Mouse (Mus musculus) large intestine, adult 2 months (tissue): ENCODE results near the gene Tep1. TPM values are rescaled to one million over a fixed set of nuclear protein-coding genes. Genes with fewer than 3 reads are reported as not detected.
"Not testable (repeated sequence)": the region's sequence is repeated elsewhere in the genome, so short reads cannot be mapped to it uniquely, and the experiment has no call there.

Source experiments
- DNase-seq: peaks from one replicate; pipeline ENCODE4 v3.0.0-alpha.2; 2012; ENCODE audit warnings: low read depth, low spot score
- WGBS: fragments of 180-500 bp; shearing (Covaris S2); methylation state at CpG from one replicate; pipeline ENCODE4 v1.1.7; 2018; 5-methylcytosine and 5-hydroxymethylcytosine counted together
- polyA plus RNA-seq: library from polyadenylated mRNA; depleted of rRNA; stranded (reverse); fragments of >200 nt; gene quantifications from 2 replicates; pipeline ENCODE4 v1.2.3, GENCODE M21; 2012; rRNA removed

The Tep1 gene
- 68.7 and 104 TPM in 2 replicates for polyA plus RNA-seq

DNA sequence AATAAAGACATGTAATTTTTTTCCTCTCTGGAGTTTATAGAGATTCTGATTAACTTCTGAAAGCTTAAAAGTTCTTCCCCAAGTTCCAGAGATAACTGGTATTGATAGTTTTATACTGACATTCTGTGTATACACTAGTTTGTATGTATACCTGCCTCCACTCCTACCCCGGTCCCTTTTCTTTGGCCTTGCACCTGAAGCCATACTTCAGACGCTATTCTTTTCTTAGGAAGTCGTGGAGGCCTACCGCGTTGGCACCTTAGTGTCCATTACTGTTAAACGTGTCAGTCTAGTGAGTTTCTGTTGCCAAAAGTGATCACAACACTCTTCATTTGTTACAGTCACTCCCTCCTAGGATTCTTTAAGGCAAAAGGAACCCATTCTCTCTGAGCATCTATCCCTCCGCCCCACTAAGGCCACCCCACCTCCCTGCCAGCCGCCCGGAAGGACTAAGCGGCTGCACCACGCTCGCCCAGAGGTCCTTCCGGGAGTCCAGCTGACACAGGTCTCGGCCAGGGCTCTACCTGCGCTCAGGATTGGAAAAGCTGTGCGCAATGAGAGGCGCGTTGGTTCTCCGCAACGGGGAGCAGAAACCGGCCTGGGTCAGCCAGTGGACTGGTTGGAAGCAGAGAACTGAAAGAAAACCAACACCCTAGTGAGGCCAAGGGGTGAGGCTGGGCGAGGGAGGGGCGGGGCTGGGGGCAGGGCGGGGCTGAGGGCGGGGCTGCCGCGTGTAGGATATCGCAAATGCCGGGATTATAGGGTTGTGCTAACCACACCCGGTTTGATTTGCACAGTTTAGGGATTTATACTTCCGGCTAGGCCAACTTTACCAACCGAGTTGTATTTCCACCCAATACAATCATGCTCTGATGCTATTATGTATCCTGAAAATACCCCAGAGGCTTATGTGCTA, at the start of gene Tep1:
Gene Tep1 (minus strand): TSS at position 672 of the 916 bp plus-strand sequence.
- DNase-seq = no peak
- 3% methylated on average over 32 of the region's 32 CpGs for WGBS

GRCm38 (mm10) chr14:50911356-50911755, 41.0 kb upstream of the Tep1 start:
- WGBS = 66% methylated on average over 3 of the region's 3 CpGs
- DNase-seq = no peak

GRCm38 (mm10) chr14:50908126-50908525, 37.8 kb upstream of the Tep1 start:
- DNase-seq = no peak
- WGBS = 59% methylated on average over 4 of the region's 4 CpGs

GRCm38 (mm10) chr14:50905327-50905726, 35.0 kb upstream of the Tep1 start:
- DNase-seq = not testable (repeated sequence)

DNA sequence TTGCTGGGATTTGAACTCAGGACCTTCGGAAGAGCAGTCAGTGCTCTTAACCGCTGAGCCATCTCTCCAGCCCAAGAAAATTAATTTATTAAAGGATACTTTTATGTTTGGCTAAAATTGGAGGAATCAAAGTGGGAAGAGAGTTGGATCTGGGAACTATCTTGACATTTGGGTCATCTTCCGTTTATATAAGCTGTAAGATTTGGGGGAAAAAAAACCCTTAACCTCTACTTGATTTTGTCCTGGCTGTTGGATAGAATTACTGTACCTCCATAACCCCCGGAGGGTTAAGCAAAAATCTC, 34.4 kb upstream of the Tep1 start:
- WGBS = 93% methylated on average over 4 of the region's 4 CpGs

DNA sequence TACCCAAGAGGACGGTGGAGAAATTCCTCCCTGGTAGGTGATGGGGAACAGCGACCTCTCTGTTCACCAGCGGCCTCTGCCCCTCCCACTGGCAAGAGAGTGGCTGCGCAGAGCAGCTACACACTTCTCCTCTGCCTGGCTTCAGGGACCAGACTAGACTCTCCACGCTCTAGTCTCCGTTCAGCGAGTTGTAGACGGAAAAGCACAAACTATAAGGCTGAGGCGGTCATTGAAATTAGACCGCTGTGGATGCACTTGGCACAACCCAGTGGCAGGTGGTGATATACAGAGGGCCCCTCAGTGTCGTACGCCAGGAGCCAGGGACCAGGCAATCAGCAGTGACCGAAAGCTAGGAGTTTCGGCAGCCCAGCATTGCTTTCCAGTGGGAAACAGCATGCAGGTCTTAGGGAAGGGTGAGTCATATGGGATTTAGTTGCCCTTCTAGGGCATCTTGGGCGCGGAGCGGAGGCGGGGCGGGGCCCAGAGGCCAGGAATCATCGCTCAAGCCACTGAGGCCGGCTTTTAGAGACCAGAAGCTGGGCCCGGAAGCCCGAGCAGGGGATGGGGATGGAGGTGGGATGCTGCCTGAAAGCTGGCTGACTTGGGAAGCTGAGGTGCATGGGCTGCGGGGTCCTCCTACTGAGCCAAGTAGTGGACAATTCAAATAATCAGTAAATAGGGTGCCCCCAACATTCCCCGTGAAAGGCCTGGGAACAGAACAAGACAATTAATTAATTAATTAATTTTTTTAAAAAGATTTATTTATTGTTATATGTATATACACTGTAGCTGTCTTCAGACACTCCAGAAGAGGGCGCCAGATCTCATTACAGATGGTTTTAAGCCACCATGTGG, 33.8 kb upstream of the Tep1 start:
- DNase-seq = no peak

More for the DNA sequence above, 34.4 kb upstream of the Tep1 start:
- DNase-seq = no peak

DNA sequence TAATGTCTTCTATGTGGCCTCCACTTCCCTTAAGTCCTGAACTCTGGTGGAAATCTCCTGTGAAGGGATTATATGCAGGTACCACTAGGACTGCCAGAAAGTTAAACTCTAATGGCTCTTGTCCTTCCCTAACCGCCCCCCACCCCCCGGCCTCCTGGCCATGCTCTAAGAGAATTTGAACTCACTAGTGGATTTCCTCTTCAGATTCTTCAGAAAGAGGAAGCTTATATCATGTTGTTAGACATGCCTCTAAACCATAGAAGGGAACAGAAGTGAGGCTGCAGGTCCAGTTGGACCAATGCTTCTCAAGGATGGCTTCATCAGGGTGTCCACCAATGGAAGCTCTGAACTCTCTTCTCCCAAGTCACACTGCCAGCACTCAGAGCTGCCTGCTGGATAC, 27.6 kb upstream of the Tep1 start:
- 93% methylated on average over 2 of the region's 2 CpGs for WGBS

More for the DNA sequence above, 33.8 kb upstream of the Tep1 start:
- 8% methylated on average over 26 of the region's 26 CpGs for WGBS

GRCm38 (mm10) chr14:50897374-50897765, 27.0 kb upstream of the Tep1 start, which contains the start of gene Klhl33:
Klhl33 (minus strand) TSS chr14:50897507.
- DNase-seq = no peak
- 69% methylated on average over 7 of the region's 7 CpGs for WGBS

More for the DNA sequence above, 27.6 kb upstream of the Tep1 start:
- not testable (repeated sequence) for DNase-seq

DNA sequence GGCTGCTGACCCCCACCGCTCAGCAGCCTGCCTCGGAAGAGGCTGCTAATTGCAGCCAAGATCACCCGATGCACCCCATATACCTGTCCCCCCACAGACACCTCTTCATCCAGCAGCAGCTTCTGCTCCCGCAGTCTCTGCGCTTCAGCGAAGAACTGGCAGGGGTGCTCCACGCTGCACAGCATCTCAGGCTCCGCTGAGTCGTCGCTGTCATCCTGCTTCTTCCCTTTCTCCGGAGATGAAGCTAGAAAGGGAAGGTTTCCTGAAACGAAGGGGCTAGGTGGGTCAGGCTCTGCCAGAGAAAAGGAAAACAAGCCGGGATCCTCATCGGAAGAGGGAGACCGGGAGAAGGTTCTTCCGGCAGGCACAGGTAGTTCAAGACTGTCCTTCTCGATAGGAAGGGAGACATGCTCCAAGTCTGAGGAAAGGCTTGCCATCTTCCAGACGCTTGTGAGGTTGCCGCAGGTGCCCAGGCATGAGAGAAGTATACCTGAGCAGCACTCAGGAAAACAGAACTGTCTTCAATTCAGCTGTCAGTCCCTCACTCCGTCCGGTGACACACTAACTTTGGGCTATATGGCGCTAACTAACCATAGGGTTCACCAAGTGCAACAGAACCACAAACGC, 26.5 kb upstream of the Tep1 start:
- WGBS = 39% methylated on average over 23 of the region's 23 CpGs
- no peak for DNase-seq

DNA sequence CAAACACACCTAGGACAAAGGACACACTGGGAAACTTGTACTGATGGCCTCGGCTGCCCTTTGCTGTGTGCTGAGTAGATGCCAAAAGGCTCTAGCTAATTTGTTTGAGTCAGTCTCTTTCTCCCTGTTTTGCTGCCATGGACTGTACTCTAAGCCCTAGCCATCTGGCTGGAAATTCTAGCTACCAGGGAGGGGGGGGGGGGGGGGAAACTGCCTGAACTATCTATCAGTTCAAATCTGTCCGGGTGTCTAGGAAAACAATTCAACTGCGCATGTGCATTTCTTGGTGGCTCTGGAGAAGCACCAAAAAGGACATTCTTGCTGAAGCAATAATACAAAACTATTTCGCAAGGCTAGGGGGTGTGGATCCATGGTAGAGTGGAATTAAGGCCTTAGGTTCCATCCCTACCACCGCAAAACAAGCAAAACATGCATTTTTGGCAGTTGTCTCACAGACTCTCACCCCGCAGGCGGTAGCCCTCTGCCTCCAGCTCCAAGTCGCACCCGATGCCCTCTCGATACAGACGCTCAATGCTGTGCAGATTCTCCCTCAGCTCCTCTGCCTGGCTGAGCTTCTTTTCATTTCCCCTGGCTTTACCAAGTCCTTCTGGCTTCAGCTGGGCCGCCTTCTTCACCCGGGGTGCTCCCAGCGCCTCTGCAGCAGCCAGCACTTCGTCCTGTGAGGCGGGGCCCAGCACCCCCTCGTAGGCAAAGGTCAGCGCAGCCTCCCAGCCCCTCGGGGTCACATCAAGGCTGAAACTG, 25.8 kb upstream of the Tep1 start:
- no peak for DNase-seq
- 13% methylated on average over 19 of the region's 19 CpGs for WGBS

- no peak for DNase-seq
These were observed 25.0 kb upstream of the Tep1 start for GRCm38 (mm10) chr14:50895407-50895806.

- no peak for DNase-seq
- 50% methylated on average over 22 of the region's 22 CpGs for WGBS
These were observed 22.4 kb upstream of the Tep1 start for GRCm38 (mm10) chr14:50892541-50893459.

DNA sequence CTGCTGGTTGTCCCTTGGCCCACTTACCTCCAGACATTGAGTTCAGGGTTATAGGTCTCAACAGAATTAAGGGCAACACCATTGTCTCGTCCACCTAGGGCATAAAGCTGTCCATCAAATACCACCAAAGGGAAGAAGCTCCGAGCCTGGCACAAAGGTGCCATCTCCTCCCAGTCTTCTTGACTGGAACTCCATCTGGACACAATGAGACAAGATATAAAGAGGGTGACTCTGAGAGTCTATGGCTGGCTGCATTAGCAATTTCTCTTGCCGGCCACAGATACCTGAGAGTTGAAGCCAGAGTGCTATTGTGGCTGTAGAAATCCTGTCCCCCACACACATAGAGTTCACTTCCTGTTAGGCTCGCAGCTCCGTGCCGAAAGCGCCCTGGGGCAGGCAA, 21.7 kb upstream of the Tep1 start:
- WGBS = 77% methylated on average over 7 of the region's 7 CpGs
- no peak for DNase-seq

DNA sequence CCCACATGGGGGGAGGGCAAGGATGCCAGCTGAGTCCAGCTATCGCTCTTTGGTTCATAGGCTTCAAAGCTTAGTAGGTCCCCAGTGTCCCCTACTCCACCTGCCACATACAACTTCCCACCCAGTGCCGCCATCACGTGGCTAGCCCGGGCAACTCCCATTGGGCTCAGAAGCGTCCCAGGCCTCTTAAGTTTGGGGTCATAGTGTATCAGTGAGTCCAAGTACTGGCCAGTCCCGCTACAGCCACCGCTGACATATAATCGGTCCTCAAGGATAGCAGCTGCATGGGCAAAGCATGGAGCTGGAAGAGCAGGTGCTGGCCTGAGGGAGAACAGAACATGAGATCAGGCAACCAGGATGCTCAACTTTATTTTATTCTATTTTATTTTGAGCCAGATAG, 21.3 kb upstream of the Tep1 start:
- DNase-seq = no peak
- 98% methylated on average over 8 of the region's 8 CpGs for whole genome bisulfite sequencing

- DNase-seq = no peak
- 77% methylated on average over 6 of the region's 6 CpGs for WGBS
These were observed 6.0 kb upstream of the Tep1 start for GRCm38 (mm10) chr14:50876236-50876950.

- 40% methylated on average over 6 of the region's 6 CpGs for WGBS
- DNase-seq = no peak
These were observed 5.4 kb upstream of the Tep1 start for GRCm38 (mm10) chr14:50875591-50876230.

DNA sequence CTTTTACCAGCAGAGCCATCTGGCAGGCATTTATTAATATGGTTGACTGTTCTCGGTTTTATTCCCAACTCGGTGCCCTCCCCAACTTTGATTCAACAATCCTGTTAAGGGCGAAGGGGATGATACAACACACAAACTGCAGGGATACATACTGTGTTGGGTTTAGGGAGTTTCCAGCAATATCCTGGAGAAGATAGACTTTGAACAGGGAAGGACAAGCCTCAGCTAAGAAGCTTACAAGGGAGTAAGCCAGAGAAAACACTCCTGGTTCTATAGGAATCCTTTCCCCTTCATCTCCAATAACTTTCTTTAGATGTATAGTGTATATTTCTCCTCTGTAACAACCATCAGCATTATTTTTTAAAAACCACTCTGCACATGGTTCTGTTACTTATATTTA, 4.8 kb upstream of the Tep1 start:
- 43% methylated on average over 3 of the region's 3 CpGs for WGBS

More for the DNA sequence above, 4.8 kb upstream of the Tep1 start:
- DNase-seq = no peak
